11 mouse cellular contexts compared by ENCODE assay signal in genomic region chr13:95563066-95563610, GRCm38 (mm10). TPM values are rescaled to one million over a fixed set of nuclear protein-coding genes. Genes with fewer than 3 reads are reported as not detected.
DNase-seq lines count a peak whose midpoint lies in the region; ATAC-seq and TF ChIP-seq lines count a peak whose summit lies in the region.
"Had no signal": no experiment of that assay in that cellular context is flagged by ENCODE, and none has a peak within 500 bp of the region (broad histone marks: within the 10 kb centered on the region; RNA-seq: fewer than 3 reads in every experiment).

No protein-coding gene starts in this region.

- peaks cover 7% of the 10 kb centered on the region for H3K4me1 ChIP-seq in heart, embryonic 15.5 days (replicated peaks)
- H3K4me1 ChIP-seq in midbrain, embryonic 11.5 days (ENCODE audit: control insufficient read depth, insufficient read depth, low read length): no peaks in the 10 kb centered on the region
- H3K4me1 ChIP-seq in midbrain, embryonic 16.5 days (ENCODE audit: control insufficient read depth, insufficient read depth, low read length): no peaks in the 10 kb centered on the region
- no peaks in the 10 kb centered on the region for H3K4me1 ChIP-seq in forebrain, postnatal 0 days (ENCODE audit: insufficient read depth)
- no peaks in the 10 kb centered on the region for H3K4me1 ChIP-seq in cerebellum, adult 2 months (ENCODE audit: control insufficient read depth, insufficient read depth, low read length)

- no peaks in the 10 kb centered on the region for H3K27me3 ChIP-seq in heart, embryonic 15.5 days
- H3K27me3 ChIP-seq in midbrain, embryonic 11.5 days (ENCODE audit: control insufficient read depth, insufficient read depth, low read length): no peaks in the 10 kb centered on the region
- H3K27me3 ChIP-seq in midbrain, embryonic 16.5 days (ENCODE audit: control insufficient read depth, insufficient read depth, low read depth, low read length): no peaks in the 10 kb centered on the region
- H3K27me3 ChIP-seq in forebrain, postnatal 0 days (ENCODE audit: insufficient read depth, low read length): no peaks in the 10 kb centered on the region
- H3K27me3 ChIP-seq in cerebellum, adult 2 months (ENCODE audit: control insufficient read depth, insufficient read depth, low read length): no peaks in the 10 kb centered on the region
- H3K27me3 ChIP-seq: liver, embryonic 13.5 days had no signal

- no peak for DNase-seq in heart, adult 8-10 months (ENCODE audit: low spot score)
- peak; percentile 37 for DNase-seq in midbrain, embryonic 11.5 days (ENCODE audit: low spot score, missing footprints)
- peak; percentile 79 for DNase-seq in forebrain, postnatal 0 days
- DNase-seq in telencephalon, adult 2 months (ENCODE audit: low read depth, low spot score): peak; percentile 18
- DNase-seq in gastrocnemius, postnatal 10 days: no peak
- no peak for DNase-seq in cerebellum, adult 2 months
- DNase-seq: gastrocnemius, postnatal 25 days had no signal

- TF ChIP-seq POLR2A in cerebellum, adult 2 months (IDR thresholded peaks at IDR 0.05; ENCODE audit: borderline replicate concordance, insufficient read depth, low read length): no peak

- H3K9ac ChIP-seq in heart, embryonic 15.5 days: no peak overlapping the region
- H3K9ac ChIP-seq in midbrain, embryonic 11.5 days (ENCODE audit: low read length): no peak overlapping the region
- no peak overlapping the region for H3K9ac ChIP-seq in midbrain, embryonic 16.5 days (ENCODE audit: low read depth, low read length)
- no peak overlapping the region for H3K9ac ChIP-seq in forebrain, postnatal 0 days
- H3K9ac ChIP-seq: liver, embryonic 13.5 days had no signal

- 34% methylated on average over 10 of the region's 10 CpGs for WGBS in heart, embryonic 15.5 days
- 60% methylated on average over 10 of the region's 10 CpGs for WGBS in midbrain, embryonic 11.5 days
- WGBS in midbrain, embryonic 16.5 days: 55% methylated on average over 10 of the region's 10 CpGs
- 39% methylated on average over 10 of the region's 10 CpGs for WGBS in forebrain, postnatal 0 days
- WGBS in cerebellum, adult 2 months: 26% methylated on average over 10 of the region's 10 CpGs

- H3K4me3 ChIP-seq in heart, embryonic 15.5 days: no peak overlapping the region
- no peak overlapping the region for H3K4me3 ChIP-seq in midbrain, embryonic 11.5 days (ENCODE audit: low read depth, low read length)
- H3K4me3 ChIP-seq in midbrain, embryonic 16.5 days (ENCODE audit: low read depth, low read length): no peak overlapping the region
- no peak overlapping the region for H3K4me3 ChIP-seq in forebrain, postnatal 0 days (ENCODE audit: low read depth, low read length)
- no peak overlapping the region for H3K4me3 ChIP-seq in cerebellum, adult 2 months (replicated peaks; ENCODE audit: insufficient read depth, low read depth, low read length)
- H3K4me3 ChIP-seq: liver, embryonic 13.5 days had no signal

- no peaks in the 10 kb centered on the region for H3K9me3 ChIP-seq in heart, embryonic 15.5 days (replicated peaks)
- H3K9me3 ChIP-seq in midbrain, embryonic 11.5 days (ENCODE audit: control insufficient read depth, low read length): no peaks in the 10 kb centered on the region
- H3K9me3 ChIP-seq in midbrain, embryonic 16.5 days (replicated peaks; ENCODE audit: control insufficient read depth, low read length, poor library complexity, severe bottlenecking): no peaks in the 10 kb centered on the region
- H3K9me3 ChIP-seq in forebrain, postnatal 0 days (ENCODE audit: low read length): no peaks in the 10 kb centered on the region
- H3K9me3 ChIP-seq: liver, embryonic 13.5 days had no signal

- no peak overlapping the region for H3K4me2 ChIP-seq in heart, embryonic 15.5 days
- H3K4me2 ChIP-seq in midbrain, embryonic 11.5 days: no peak overlapping the region
- H3K4me2 ChIP-seq in midbrain, embryonic 16.5 days (ENCODE audit: low read length): no peak overlapping the region
- no peak overlapping the region for H3K4me2 ChIP-seq in forebrain, postnatal 0 days (ENCODE audit: low read depth)
- H3K4me2 ChIP-seq: liver, embryonic 13.5 days had no signal

- H3K36me3 ChIP-seq in heart, embryonic 15.5 days: no peaks in the 10 kb centered on the region
- H3K36me3 ChIP-seq in midbrain, embryonic 11.5 days (ENCODE audit: control insufficient read depth, insufficient read depth, low read length): no peaks in the 10 kb centered on the region
- H3K36me3 ChIP-seq in midbrain, embryonic 16.5 days (ENCODE audit: control insufficient read depth, insufficient read depth, low read length): no peaks in the 10 kb centered on the region
- no peaks in the 10 kb centered on the region for H3K36me3 ChIP-seq in forebrain, postnatal 0 days (ENCODE audit: insufficient read depth)
- H3K36me3 ChIP-seq: liver, embryonic 13.5 days had no signal

- peak overlapping the region; percentile 27; the same call in 1 of the 2 replicates for H3K27ac ChIP-seq in heart, embryonic 15.5 days
- no peak overlapping the region for H3K27ac ChIP-seq in midbrain, embryonic 11.5 days (ENCODE audit: low read depth, low read length)
- H3K27ac ChIP-seq in midbrain, embryonic 16.5 days (ENCODE audit: low read length): no peak overlapping the region
- H3K27ac ChIP-seq in forebrain, postnatal 0 days (ENCODE audit: low read depth, low read length): no peak overlapping the region
- no peak overlapping the region for H3K27ac ChIP-seq in cerebellum, adult 2 months (ENCODE audit: insufficient read depth, low read length)
- H3K27ac ChIP-seq: liver, embryonic 13.5 days had no signal

- ATAC-seq in heart, embryonic 15.5 days (replicated peaks; ENCODE audit: insufficient number of reproducible peaks, insufficient read depth, low FRiP score, low read depth): 0 out of 2 replicates have a peak, but pooled peaks have one; percentile 43
- 0 out of 2 replicates have a peak, but pooled peaks have one; percentile 44 for ATAC-seq in midbrain, embryonic 11.5 days (ENCODE audit: low FRiP score)
- ATAC-seq in midbrain, embryonic 16.5 days: no peak
- ATAC-seq in forebrain, postnatal 0 days: peak; percentile 93
- ATAC-seq: intestine, embryonic 16.5 days had no signal

- no peak for TF ChIP-seq CTCF in forebrain, postnatal 0 days (IDR thresholded peaks at IDR 0.05; ENCODE audit: low read depth)
- TF ChIP-seq CTCF in cerebellum, adult 2 months (IDR thresholded peaks at IDR 0.05; ENCODE audit: borderline replicate concordance, insufficient read depth, low read depth, low read length): no peak

RNA-seq across cellular contexts. Expression of gene F2rl1, which starts 38.1 kb away (rescaled TPM):
- polyA plus RNA-seq in heart, embryonic 15.5 days (2015; fragmentation: Nextera tagmentation; extraction: Ambion mirVana): 0.72 and 1.4 TPM in 2 replicates
- under 1 TPM; 0.31 to 0.72 (median 0.66) TPM for total RNA-seq in heart, adult 8-10 months (2022)
- polyA plus RNA-seq in midbrain, embryonic 11.5 days (2014; fragmentation: Nextera tagmentation; extraction: Ambion mirVana): 0.23 and 0.49 TPM in 2 replicates
- 0.09 and 0.26 TPM in 2 replicates for polyA plus RNA-seq in midbrain, embryonic 16.5 days (2015; fragmentation: Nextera tagmentation; extraction: Ambion mirVana)
- total RNA-seq in forebrain, postnatal 0 days (2014; rRNA removed): 0.19 and 0.23 TPM in 2 replicates
- 0.05 and 0.13 TPM in 2 replicates for polyA plus RNA-seq in forebrain, postnatal 0 days (2015; fragmentation: Nextera tagmentation; extraction: Ambion mirVana)
- total RNA-seq in gastrocnemius, postnatal 10 days (2021): under 1 TPM; 0.45 TPM
- 0.13 and 0.29 TPM in 2 replicates for polyA plus RNA-seq in cerebellum, adult 2 months (2012; rRNA removed)

RNA-seq across cellular contexts. Expression of gene F2r, which starts 55.1 kb away (rescaled TPM):
- 98.6 and 109 TPM in 2 replicates for polyA plus RNA-seq in heart, embryonic 15.5 days (2015; fragmentation: Nextera tagmentation; extraction: Ambion mirVana)
- 10 to 100 TPM; 19.6 to 24.5 (median 21.5) TPM for total RNA-seq in heart, adult 8-10 months (2022)
- polyA plus RNA-seq in midbrain, embryonic 11.5 days (2014; fragmentation: Nextera tagmentation; extraction: Ambion mirVana): 129 and 143 TPM in 2 replicates
- 54.4 and 63.7 TPM in 2 replicates for polyA plus RNA-seq in midbrain, embryonic 16.5 days (2015; fragmentation: Nextera tagmentation; extraction: Ambion mirVana)
- total RNA-seq in forebrain, postnatal 0 days (2014; rRNA removed): 28.4 and 41.7 TPM in 2 replicates
- 20.1 and 28.0 TPM in 2 replicates for polyA plus RNA-seq in forebrain, postnatal 0 days (2015; fragmentation: Nextera tagmentation; extraction: Ambion mirVana)
- 10 to 100 TPM; 16.7 to 20.5 TPM for total RNA-seq in gastrocnemius, postnatal 10 days (2021)
- polyA plus RNA-seq in cerebellum, adult 2 months (2012; rRNA removed): 4.3 and 4.4 TPM in 2 replicates

Comparison
In these comparisons a context has a peak if more than half of its experiments do, and no peak if none do; other contexts are left out.
1. DNase-seq: peak in midbrain, embryonic 11.5 days (single experiment), forebrain, postnatal 0 days (single experiment) and telencephalon, adult 2 months (single experiment); none in heart, adult 8-10 months (single experiment), gastrocnemius, postnatal 10 days (single experiment) and cerebellum, adult 2 months (0 of 2).